Mouse (Mus musculus) limb, embryonic 14.5 days (tissue): Measurements from ENCODE around the gene Olfr1564. TPM values are rescaled to one million over a fixed set of nuclear protein-coding genes. Genes with fewer than 3 reads are reported as not detected.

ENCODE experiments used
- polyA plus RNA-seq, 2 experiments: library from polyadenylated mRNA; depleted of rRNA in 1 of 2; stranded (reverse) in 1 of 2; unstranded in 1 of 2; fragments of >200 nt; fragmentation: Nextera tagmentation in 1 of 2; extraction: Ambion mirVana in 1 of 2; gene quantifications; 2 replicates each; pipeline versions ENCODE4 v1.2.1 to v1.2.3; 2012 to 2014

The Olfr1564 gene
- polyA plus RNA-seq, 2 experiments = 0.29 TPM; not detected in 1

Other genes starting within 250 kb of the Olfr1564 start
- 9.3 and 10.3 TPM in 2 replicates for gene Zfp952, start 228.6 kb downstream of the Olfr1564 start, polyA plus RNA-seq (2012; rRNA removed)
- 10.7 and 13.3 TPM in 2 replicates for gene Zfp952, start 228.6 kb downstream of the Olfr1564 start, polyA plus RNA-seq (2014; fragmentation: Nextera tagmentation; extraction: Ambion mirVana)
- gene Zfp763, start 188.3 kb downstream of the Olfr1564 start, polyA plus RNA-seq (2012; rRNA removed) = 5.5 and 7.6 TPM in 2 replicates
- 13.0 and 15.1 TPM in 2 replicates for gene Zfp763, start 188.3 kb downstream of the Olfr1564 start, polyA plus RNA-seq (2014; fragmentation: Nextera tagmentation; extraction: Ambion mirVana)
- gene 4921501E09Rik, start 153.6 kb downstream of the Olfr1564 start, polyA plus RNA-seq (2012; rRNA removed) = not detected in 2 replicates
- not detected in 2 replicates for gene 4921501E09Rik, start 153.6 kb downstream of the Olfr1564 start, polyA plus RNA-seq (2014; fragmentation: Nextera tagmentation; extraction: Ambion mirVana)
- gene Zfp563, start 132.4 kb downstream of the Olfr1564 start, polyA plus RNA-seq (2012; rRNA removed) = 4.8 and 6.0 TPM in 2 replicates
- gene Zfp563, start 132.4 kb downstream of the Olfr1564 start, polyA plus RNA-seq (2014; fragmentation: Nextera tagmentation; extraction: Ambion mirVana) = 9.8 and 10.5 TPM in 2 replicates
- gene Morc2b, start 82.0 kb downstream of the Olfr1564 start, polyA plus RNA-seq (2012; rRNA removed) = 0.10 TPM in 1 of 2 replicates, not detected in the other
- not detected in 2 replicates for gene Morc2b, start 82.0 kb downstream of the Olfr1564 start, polyA plus RNA-seq (2014; fragmentation: Nextera tagmentation; extraction: Ambion mirVana)
- not detected in 2 replicates for gene Olfr55, start 53.2 kb downstream of the Olfr1564 start, polyA plus RNA-seq (2012; rRNA removed)
- gene Olfr55, start 53.2 kb downstream of the Olfr1564 start, polyA plus RNA-seq (2014; fragmentation: Nextera tagmentation; extraction: Ambion mirVana) = not detected in 2 replicates
- gene Olfr239, start 30.4 kb downstream of the Olfr1564 start, polyA plus RNA-seq (2012; rRNA removed) = not detected in 2 replicates
- gene Olfr239, start 30.4 kb downstream of the Olfr1564 start, polyA plus RNA-seq (2014; fragmentation: Nextera tagmentation; extraction: Ambion mirVana) = not detected in 2 replicates
- gene Zfp955a, start 33.5 kb upstream of the Olfr1564 start, polyA plus RNA-seq (2012; rRNA removed) = 5.5 and 7.0 TPM in 2 replicates
- gene Zfp955a, start 33.5 kb upstream of the Olfr1564 start, polyA plus RNA-seq (2014; fragmentation: Nextera tagmentation; extraction: Ambion mirVana) = 16.7 and 18.8 TPM in 2 replicates
- gene Olfr63, start 43.0 kb upstream of the Olfr1564 start, polyA plus RNA-seq (2012; rRNA removed) = not detected in 2 replicates
- 0.03 TPM in 1 of 2 replicates, not detected in the other for gene Olfr63, start 43.0 kb upstream of the Olfr1564 start, polyA plus RNA-seq (2014; fragmentation: Nextera tagmentation; extraction: Ambion mirVana)
- 6.2 and 7.9 TPM in 2 replicates for gene Zfp955b, start 67.9 kb upstream of the Olfr1564 start, polyA plus RNA-seq (2012; rRNA removed)
- 9.9 and 10.9 TPM in 2 replicates for gene Zfp955b, start 67.9 kb upstream of the Olfr1564 start, polyA plus RNA-seq (2014; fragmentation: Nextera tagmentation; extraction: Ambion mirVana)
- 6.4 and 8.5 TPM in 2 replicates for gene Zfp81, start 137.2 kb upstream of the Olfr1564 start, polyA plus RNA-seq (2012; rRNA removed)
- 13.7 and 14.6 TPM in 2 replicates for gene Zfp81, start 137.2 kb upstream of the Olfr1564 start, polyA plus RNA-seq (2014; fragmentation: Nextera tagmentation; extraction: Ambion mirVana)
- 31.5 and 40.2 TPM in 2 replicates for gene Zfp101, start 173.0 kb upstream of the Olfr1564 start, polyA plus RNA-seq (2012; rRNA removed)
- gene Zfp101, start 173.0 kb upstream of the Olfr1564 start, polyA plus RNA-seq (2014; fragmentation: Nextera tagmentation; extraction: Ambion mirVana) = 19.1 and 20.1 TPM in 2 replicates
- 0.10 and 0.14 TPM in 2 replicates for gene Actl9, start 211.2 kb upstream of the Olfr1564 start, polyA plus RNA-seq (2012; rRNA removed)
- not detected in 2 replicates for gene Actl9, start 211.2 kb upstream of the Olfr1564 start, polyA plus RNA-seq (2014; fragmentation: Nextera tagmentation; extraction: Ambion mirVana)